Mouse (Mus musculus) brown adipose tissue, adult 24 weeks (tissue): Measurements from ENCODE around the gene Senp1. TPM values are rescaled to one million over a fixed set of nuclear protein-coding genes. Genes with fewer than 3 reads are reported as not detected.

Experiments used
- H3K27ac ChIP-seq: fragments of 200-500 bp; replicated peaks from 2 replicates; pipeline ENCODE4 v1.5.1; 2012; ENCODE audit warnings: low read depth, mild to moderate bottlenecking, low read length
- H3K4me1 ChIP-seq: fragments of 200-500 bp; 2 replicates; pipeline ENCODE4 v1.6.1; 2012; ENCODE audit warnings: low read length, mixed read lengths; ENCODE audit not compliant: control insufficient read depth, insufficient read depth, insufficient read length
- H3K4me3 ChIP-seq: fragments of 200-500 bp; 2 replicates; pipeline ENCODE4 v1.5.1; 2012; ENCODE audit warnings: low read depth, mild to moderate bottlenecking, low read length, moderate library complexity; ENCODE audit not compliant: insufficient read depth
- polyA plus RNA-seq: library from polyadenylated mRNA; stranded (reverse); fragments of >200 nt; gene quantifications from 2 replicates; pipeline ENCODE4 v1.2.4, GENCODE M21; 2012; ENCODE audit not compliant: missing spikeins, insufficient read depth, insufficient read length

Senp1 gene
- polyA plus RNA-seq = 6.0 and 7.7 TPM in 2 replicates

GRCm38 (mm10) chr15:98093121-98094011, at the start of gene Senp1:
Senp1 (minus strand) TSS chr15:98093744.
- peak within 1 kb of the TSS; percentile 79 for H3K4me3 ChIP-seq
- H3K4me1 ChIP-seq = no peaks in the 10 kb centered on the region
- H3K27ac ChIP-seq = peak within 1 kb of the TSS; percentile 96

- Histone ChIP-seq H3K4me3 (no peak overlapping the region), H3K27ac (no peak overlapping the region), H3K4me1 (peaks cover 4% of the 10 kb centered on the region)
These were observed 49.0 kb upstream of the Senp1 start for GRCm38 (mm10) chr15:98142515-98142914.

- peaks cover 4% of the 10 kb centered on the region for H3K4me1 ChIP-seq
- H3K27ac ChIP-seq = no peak overlapping the region
- no peak overlapping the region for H3K4me3 ChIP-seq
These were observed 47.3 kb upstream of the Senp1 start for GRCm38 (mm10) chr15:98140809-98141208.

- Histone ChIP-seq H3K4me1 (peaks cover 2% of the 10 kb centered on the region), H3K27ac (no peak overlapping the region), H3K4me3 (no peak overlapping the region)
These were observed 46.2 kb upstream of the Senp1 start for GRCm38 (mm10) chr15:98139763-98140162.

GRCm38 (mm10) chr15:98136871-98137270, 43.3 kb upstream of the Senp1 start:
- no peak overlapping the region for H3K4me3 ChIP-seq
- H3K4me1 ChIP-seq = no peaks in the 10 kb centered on the region
- H3K27ac ChIP-seq = no peak overlapping the region

- H3K4me1 ChIP-seq = no peaks in the 10 kb centered on the region
- H3K27ac ChIP-seq = no peak overlapping the region
- H3K4me3 ChIP-seq = no peak overlapping the region
These were observed 42.1 kb upstream of the Senp1 start for GRCm38 (mm10) chr15:98135671-98136070.

- no peak overlapping the region for H3K4me3 ChIP-seq
These were observed 41.1 kb upstream of the Senp1 start for GRCm38 (mm10) chr15:98134666-98135065.

GRCm38 (mm10) chr15:98134034-98134433, 40.5 kb upstream of the Senp1 start:
- H3K4me3 ChIP-seq = no peak overlapping the region
- H3K27ac ChIP-seq = no peak overlapping the region
- H3K4me1 ChIP-seq = no peaks in the 10 kb centered on the region

More at GRCm38 (mm10) chr15:98134666-98135065, 41.1 kb upstream of the Senp1 start:
- Histone ChIP-seq H3K4me1 (no peaks in the 10 kb centered on the region), H3K27ac (no peak overlapping the region)

GRCm38 (mm10) chr15:98133471-98133870, 39.9 kb upstream of the Senp1 start:
- no peaks in the 10 kb centered on the region for H3K4me1 ChIP-seq
- no peak overlapping the region for H3K4me3 ChIP-seq
- H3K27ac ChIP-seq = no peak overlapping the region

GRCm38 (mm10) chr15:98131942-98132655, 38.6 kb upstream of the Senp1 start:
- Histone ChIP-seq H3K27ac (no peak overlapping the region), H3K4me3 (no peak overlapping the region), H3K4me1 (no peaks in the 10 kb centered on the region)

GRCm38 (mm10) chr15:98131451-98131850, 37.9 kb upstream of the Senp1 start:
- no peaks in the 10 kb centered on the region for H3K4me1 ChIP-seq
- H3K4me3 ChIP-seq = no peak overlapping the region
- no peak overlapping the region for H3K27ac ChIP-seq

- H3K27ac ChIP-seq = no peak overlapping the region
- H3K4me3 ChIP-seq = no peak overlapping the region
- no peaks in the 10 kb centered on the region for H3K4me1 ChIP-seq
These were observed 37.5 kb upstream of the Senp1 start for GRCm38 (mm10) chr15:98131001-98131400.

GRCm38 (mm10) chr15:98120831-98121230, 27.3 kb upstream of the Senp1 start:
- no peaks in the 10 kb centered on the region for H3K4me1 ChIP-seq

GRCm38 (mm10) chr15:98119363-98119762, 25.8 kb upstream of the Senp1 start:
- H3K27ac ChIP-seq = no peak overlapping the region

More at GRCm38 (mm10) chr15:98120831-98121230, 27.3 kb upstream of the Senp1 start:
- Histone ChIP-seq H3K4me3 (no peak overlapping the region), H3K27ac (no peak overlapping the region)

GRCm38 (mm10) chr15:98116287-98116686, 22.7 kb upstream of the Senp1 start:
- Histone ChIP-seq H3K27ac (no peak overlapping the region), H3K4me3 (no peak overlapping the region), H3K4me1 (no peaks in the 10 kb centered on the region)

More at GRCm38 (mm10) chr15:98119363-98119762, 25.8 kb upstream of the Senp1 start:
- H3K4me1 ChIP-seq = no peaks in the 10 kb centered on the region
- no peak overlapping the region for H3K4me3 ChIP-seq
